Mouse (Mus musculus): Measurements from ENCODE around the gene Rapgef5. TPM values are rescaled to one million over a fixed set of nuclear protein-coding genes. Genes with fewer than 3 reads are reported as not detected.

Gene Rapgef5
- polyA plus RNA-seq, 2 experiments, result 1.2 to 1.5 TPM

DNA sequence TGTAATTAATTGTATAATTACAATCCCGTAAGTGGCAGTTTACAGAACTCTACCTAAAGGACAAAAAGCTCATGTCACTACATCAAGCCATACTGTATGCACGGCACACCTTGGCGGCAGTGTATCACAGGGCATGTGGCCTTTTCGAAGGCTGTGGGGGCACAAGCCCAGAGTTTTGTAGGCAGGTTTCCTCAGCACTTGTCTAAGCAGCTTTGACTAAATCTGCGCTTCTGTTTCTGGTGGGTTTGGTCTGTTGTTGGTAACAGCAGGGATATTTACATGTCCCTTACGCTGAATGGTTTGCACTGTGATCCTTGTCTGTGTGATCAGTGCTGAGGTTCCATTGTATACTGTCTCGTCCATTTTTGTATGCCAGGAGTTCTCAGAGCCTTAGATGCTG lies 230.3 kb downstream of the Rapgef5 start:
- H3K36me3 ChIP-seq (replicated peaks; ENCODE audit: control insufficient read depth, insufficient read depth, low read depth), result no peaks in the 10 kb centered on the region
- no peaks in the 10 kb centered on the region for H3K27me3 ChIP-seq (ENCODE audit: control insufficient read depth, insufficient read depth, low read length)
- DNase-seq (ENCODE audit: low read depth in 3 of 3, low spot score in 3 of 3) (no peak), ATAC-seq (ENCODE audit: insufficient read depth) (no peak)
- no peak overlapping the region for H3K27ac ChIP-seq
- TF ChIP-seq CTCF (IDR thresholded peaks at IDR 0.05; ENCODE audit: low read depth) (no peak), EP300 (IDR thresholded peaks at IDR 0.05; ENCODE audit: low read depth) (no peak)
- no peak overlapping the region for H3K4me2 ChIP-seq (ENCODE audit: low read depth)
- 76% methylated on average over 7 of the region's 7 CpGs for WGBS (ENCODE audit: insufficient replicate concordance)
- peaks cover 0 to 3% of the 10 kb centered on the region in 2 experiments; a peak in 1 of 4 replicates for H3K4me1 ChIP-seq (replicated peaks; ENCODE audit: control insufficient read depth in 2 of 2, insufficient read depth in 2 of 2, low read length in 1 of 2)
- no peaks in the 10 kb centered on the region for H3K9me3 ChIP-seq (ENCODE audit: control insufficient read depth, low read length)
- no peak overlapping the region for H3K4me3 ChIP-seq (ENCODE audit: insufficient read depth in 1 of 2, low read depth in 2 of 2, low read length in 2 of 2)
- no peak overlapping the region for H3K9ac ChIP-seq (replicated peaks)

DNA sequence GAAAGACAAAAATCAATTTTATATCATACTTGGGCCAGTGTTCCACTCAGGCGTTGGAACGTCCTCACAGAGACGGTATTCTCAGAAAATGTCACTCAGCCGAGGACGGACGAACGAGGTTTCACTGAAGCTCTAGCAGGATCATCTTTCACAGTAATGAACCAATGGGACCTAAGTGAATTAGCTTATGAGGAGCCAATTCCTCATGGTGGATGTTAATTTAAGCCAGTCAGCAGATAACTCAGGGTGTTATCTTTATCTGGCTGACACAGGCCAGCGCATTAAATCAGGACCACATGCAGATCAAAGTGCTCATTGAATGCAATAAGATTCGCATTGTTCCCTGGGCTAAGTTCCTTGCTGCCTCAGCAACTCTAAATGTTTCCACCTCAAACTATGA lies 234.8 kb downstream of the Rapgef5 start:
- ATAC-seq (ENCODE audit: insufficient read depth) (no peak), DNase-seq (ENCODE audit: low read depth in 3 of 3, low spot score in 3 of 3) (no peak)
- Histone ChIP-seq H3K4me2 (ENCODE audit: low read depth) (no peak overlapping the region), H3K9me3 (ENCODE audit: control insufficient read depth, low read length) (no peaks in the 10 kb centered on the region), H3K4me3 (ENCODE audit: insufficient read depth in 1 of 2, low read depth in 2 of 2, low read length in 2 of 2) (no peak overlapping the region), H3K27me3 (ENCODE audit: control insufficient read depth, insufficient read depth, low read length) (no peaks in the 10 kb centered on the region), H3K9ac (replicated peaks) (no peak overlapping the region), H3K4me1 (replicated peaks; ENCODE audit: control insufficient read depth in 2 of 2, insufficient read depth in 2 of 2, low read length in 1 of 2) (no peaks in the 10 kb centered on the region), H3K27ac (no peak overlapping the region), H3K36me3 (replicated peaks; ENCODE audit: control insufficient read depth, insufficient read depth, low read depth) (no peaks in the 10 kb centered on the region)
- WGBS (ENCODE audit: insufficient replicate concordance), result 62% methylated on average over 9 of the region's 9 CpGs
- TF ChIP-seq EP300 (IDR thresholded peaks at IDR 0.05; ENCODE audit: low read depth) (no peak), CTCF (IDR thresholded peaks at IDR 0.05; ENCODE audit: low read depth) (no peak)

DNA sequence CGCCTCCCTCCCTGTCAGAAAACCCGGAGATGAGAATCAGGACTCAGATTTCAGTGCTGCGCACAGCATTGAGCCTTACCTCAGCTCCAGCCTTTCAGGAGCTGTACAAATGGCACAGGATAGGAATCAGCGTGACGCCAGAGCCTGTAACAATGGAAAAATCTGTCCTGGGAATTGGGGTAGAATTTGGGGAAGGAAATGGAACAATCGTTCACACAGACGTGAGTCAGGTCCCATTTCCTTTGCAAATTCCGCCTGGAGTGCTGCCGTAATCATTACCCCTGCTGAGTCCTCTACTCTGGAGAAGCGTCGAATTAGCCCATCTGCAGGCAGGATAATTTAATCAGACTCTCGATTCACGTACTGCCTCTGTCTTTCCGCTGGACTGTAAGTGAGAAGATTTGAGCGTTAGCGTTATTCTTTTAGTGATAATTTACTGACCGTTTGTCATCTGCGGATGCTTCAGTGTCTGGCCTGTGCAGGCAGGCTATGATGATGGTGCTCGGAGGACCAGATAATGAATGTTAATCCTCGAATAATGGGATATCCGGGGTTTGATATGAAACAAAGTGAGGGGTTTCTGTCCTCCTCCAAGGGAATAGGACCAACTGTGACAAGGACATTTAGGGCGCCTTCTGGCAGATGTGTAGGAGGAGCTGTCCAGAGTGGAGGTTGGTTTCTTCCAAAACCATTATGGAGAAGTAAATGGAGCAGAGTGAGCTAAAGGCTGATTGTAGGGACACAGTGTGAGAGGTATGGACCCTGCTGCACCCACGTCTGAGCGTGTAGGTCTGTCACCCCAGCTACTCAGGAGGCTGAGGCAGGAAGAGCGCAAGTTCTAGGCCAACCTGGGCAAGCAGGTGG lies 235.5 kb downstream of the Rapgef5 start:
- ATAC-seq (ENCODE audit: insufficient read depth) (no peak; the same call in 1 of the 2 replicates), DNase-seq (ENCODE audit: low read depth in 3 of 3, low spot score in 3 of 3) (no peak)
- WGBS (ENCODE audit: insufficient replicate concordance), result 63% methylated on average over 25 of the region's 25 CpGs
- TF ChIP-seq CTCF (IDR thresholded peaks at IDR 0.05; ENCODE audit: low read depth), result no peak
- no peak for TF ChIP-seq EP300 (IDR thresholded peaks at IDR 0.05; ENCODE audit: low read depth)
- Histone ChIP-seq H3K27me3 (ENCODE audit: control insufficient read depth, insufficient read depth, low read length) (no peaks in the 10 kb centered on the region), H3K36me3 (replicated peaks; ENCODE audit: control insufficient read depth, insufficient read depth, low read depth) (no peaks in the 10 kb centered on the region), H3K4me2 (ENCODE audit: low read depth) (no peak overlapping the region), H3K9me3 (ENCODE audit: control insufficient read depth, low read length) (no peaks in the 10 kb centered on the region), H3K27ac (no peak overlapping the region), H3K9ac (replicated peaks) (no peak overlapping the region), H3K4me1 (replicated peaks; ENCODE audit: control insufficient read depth in 2 of 2, insufficient read depth in 2 of 2, low read length in 1 of 2) (no peaks in the 10 kb centered on the region), H3K4me3 (ENCODE audit: insufficient read depth in 1 of 2, low read depth in 2 of 2, low read length in 2 of 2) (no peak overlapping the region)

DNA sequence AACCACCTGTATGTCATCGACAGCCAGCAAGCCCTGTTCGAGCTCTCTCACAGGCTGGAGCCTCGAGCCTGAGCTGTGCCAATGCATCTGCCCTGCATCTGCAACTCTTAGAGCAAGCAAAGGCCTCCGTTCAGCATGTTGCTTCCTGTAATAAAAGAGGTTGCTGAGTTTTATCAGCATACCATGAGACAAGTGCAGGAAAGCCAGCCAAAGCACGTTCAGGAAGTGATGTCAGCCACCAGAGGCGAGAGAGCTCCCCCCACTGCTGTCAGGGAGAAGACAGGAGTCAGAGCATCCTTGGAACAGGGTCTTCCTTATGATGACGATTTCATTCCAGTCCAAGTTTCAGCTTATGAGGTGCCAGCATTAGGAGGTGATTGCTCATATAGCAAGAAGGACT lies 239.7 kb downstream of the Rapgef5 start:
- Histone ChIP-seq H3K9me3 (ENCODE audit: control insufficient read depth, low read length) (no peaks in the 10 kb centered on the region), H3K4me1 (replicated peaks; ENCODE audit: control insufficient read depth in 2 of 2, insufficient read depth in 2 of 2, low read length in 1 of 2) (no peaks in the 10 kb centered on the region), H3K27me3 (ENCODE audit: control insufficient read depth, insufficient read depth, low read length) (no peaks in the 10 kb centered on the region), H3K9ac (replicated peaks) (no peak overlapping the region), H3K27ac (no peak overlapping the region), H3K36me3 (replicated peaks; ENCODE audit: control insufficient read depth, insufficient read depth, low read depth) (no peaks in the 10 kb centered on the region), H3K4me2 (ENCODE audit: low read depth) (no peak overlapping the region), H3K4me3 (ENCODE audit: insufficient read depth in 1 of 2, low read depth in 2 of 2, low read length in 2 of 2) (no peak overlapping the region)
- WGBS (ENCODE audit: insufficient replicate concordance), result 30% methylated on average over 7 of the region's 7 CpGs
- no peak; the same call in 1 of the 2 replicates for ATAC-seq (ENCODE audit: insufficient read depth)
- TF ChIP-seq EP300 (IDR thresholded peaks at IDR 0.05; ENCODE audit: low read depth), result no peak
- DNase-seq (ENCODE audit: low read depth in 3 of 3, low spot score in 3 of 3), result no peak

DNA sequence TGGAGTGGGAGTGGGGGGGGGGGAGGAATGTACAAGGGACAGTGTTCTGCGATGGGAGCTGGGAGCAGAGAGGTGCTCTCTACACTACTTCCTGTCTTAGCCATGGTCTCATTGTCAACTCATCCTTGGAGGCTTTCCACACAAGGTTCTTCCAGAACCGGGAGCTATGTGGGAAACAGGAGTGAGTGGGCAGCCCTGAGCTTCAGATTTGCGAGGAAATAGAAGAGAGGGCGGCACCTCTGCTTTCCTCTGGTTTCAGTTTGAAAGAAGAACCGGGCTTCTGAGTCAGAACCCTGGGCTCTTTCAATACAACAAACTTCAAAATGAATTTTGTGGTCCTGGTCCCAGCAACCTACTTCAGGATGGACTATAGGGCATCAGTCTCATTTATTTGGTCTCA lies 244.1 kb downstream of the Rapgef5 start:
- no peak overlapping the region for H3K27ac ChIP-seq
- H3K4me2 ChIP-seq (ENCODE audit: low read depth), result no peak overlapping the region
- H3K9me3 ChIP-seq (ENCODE audit: control insufficient read depth, low read length), result no peaks in the 10 kb centered on the region
- no peaks in the 10 kb centered on the region for H3K27me3 ChIP-seq (ENCODE audit: control insufficient read depth, insufficient read depth, low read length)
- no peak overlapping the region for H3K4me3 ChIP-seq (ENCODE audit: insufficient read depth in 1 of 2, low read depth in 2 of 2, low read length in 2 of 2)
- H3K9ac ChIP-seq (replicated peaks), result no peak overlapping the region
- 62% methylated on average over 5 of the region's 5 CpGs for WGBS (ENCODE audit: insufficient replicate concordance)
- ATAC-seq (ENCODE audit: insufficient read depth), result no peak
- no peaks in the 10 kb centered on the region for H3K36me3 ChIP-seq (replicated peaks; ENCODE audit: control insufficient read depth, insufficient read depth, low read depth)
- no peak for DNase-seq (ENCODE audit: low read depth in 3 of 3, low spot score in 3 of 3)
- TF ChIP-seq CTCF (IDR thresholded peaks at IDR 0.05; ENCODE audit: low read depth), result no peak
- no peak for TF ChIP-seq EP300 (IDR thresholded peaks at IDR 0.05; ENCODE audit: low read depth)
- H3K4me1 ChIP-seq (replicated peaks; ENCODE audit: control insufficient read depth in 2 of 2, insufficient read depth in 2 of 2, low read length in 1 of 2), result no peaks in the 10 kb centered on the region

Data from liver, embryonic 14.5 days (tissue).